Mouse (Mus musculus): ENCODE results near the gene Zfand3. TPM values are rescaled to one million over a fixed set of nuclear protein-coding genes. Genes with fewer than 3 reads are reported as not detected.

Gene Zfand3
- polyA plus RNA-seq, 1 experiment from 2014 or later: 47.2 TPM

- no peak overlapping the region for H3K4me2 ChIP-seq (replicated peaks; ENCODE audit: low read depth, low read length)
- H3K4me1 ChIP-seq (ENCODE audit: control insufficient read depth, insufficient read depth, low read length): 0 out of 2 replicates have a peak, but pooled peaks cover 3% of the 10 kb centered on the region
- H3K36me3 ChIP-seq (ENCODE audit: control insufficient read depth, insufficient read depth, low read length): no peaks in the 10 kb centered on the region
- no peak for ATAC-seq (ENCODE audit: insufficient number of reproducible peaks, insufficient read depth, low FRiP score, low read depth)
- H3K27ac ChIP-seq (ENCODE audit: low read length): no peak overlapping the region
- H3K4me3 ChIP-seq (ENCODE audit: low read depth, low read length): no peak overlapping the region
- WGBS: 53% methylated on average over 4 of the region's 4 CpGs
- no peak overlapping the region for H3K9ac ChIP-seq (replicated peaks; ENCODE audit: low read depth, low read length)
- H3K27me3 ChIP-seq (ENCODE audit: control insufficient read depth, insufficient read depth, low read length): no peaks in the 10 kb centered on the region
- H3K9me3 ChIP-seq (ENCODE audit: control insufficient read depth, low read depth, low read length): peaks cover 4% of the 10 kb centered on the region; the same call in 1 of the 2 replicates
Measured at GRCm38 (mm10) chr17:29979020-29979419, 25.5 kb upstream of the Zfand3 start.

DNA sequence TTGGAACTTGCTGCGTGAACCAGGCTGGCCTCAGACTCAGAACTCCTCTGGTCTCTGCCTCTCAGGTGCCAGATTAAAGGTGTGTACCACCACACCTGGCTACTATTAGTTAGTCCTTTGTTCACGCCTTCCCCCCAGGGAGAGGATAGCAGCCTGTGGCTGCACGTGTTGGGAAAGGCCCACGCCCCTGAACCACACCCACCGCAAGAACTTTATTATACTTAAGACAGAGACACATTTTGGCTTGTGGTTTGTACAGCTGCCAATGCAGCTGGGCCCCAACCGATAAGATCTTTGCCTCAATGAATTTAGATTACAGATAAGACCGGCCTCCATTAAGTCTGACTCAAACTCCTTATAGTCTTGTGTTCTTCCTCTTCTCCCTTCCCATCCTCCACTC lies 24.7 kb upstream of the Zfand3 start:
- Histone ChIP-seq H3K27ac (ENCODE audit: low read length) (no peak overlapping the region), H3K4me3 (ENCODE audit: low read depth, low read length) (no peak overlapping the region), H3K4me1 (ENCODE audit: control insufficient read depth, insufficient read depth, low read length) (0 out of 2 replicates have a peak, but pooled peaks cover 3% of the 10 kb centered on the region), H3K36me3 (ENCODE audit: control insufficient read depth, insufficient read depth, low read length) (no peaks in the 10 kb centered on the region), H3K4me2 (replicated peaks; ENCODE audit: low read depth, low read length) (no peak overlapping the region), H3K27me3 (ENCODE audit: control insufficient read depth, insufficient read depth, low read length) (no peaks in the 10 kb centered on the region), H3K9me3 (ENCODE audit: control insufficient read depth, low read depth, low read length) (peaks cover 4% of the 10 kb centered on the region; the same call in 1 of the 2 replicates), H3K9ac (replicated peaks; ENCODE audit: low read depth, low read length) (no peak overlapping the region)
- ATAC-seq (ENCODE audit: insufficient number of reproducible peaks, insufficient read depth, low FRiP score, low read depth): peak; percentile 53; the same call in 1 of the 2 replicates
- 61% methylated on average over 7 of the region's 7 CpGs for WGBS

- no peak for ATAC-seq (ENCODE audit: insufficient number of reproducible peaks, insufficient read depth, low FRiP score, low read depth)
- WGBS: 62% methylated on average over 8 of the region's 8 CpGs
- Histone ChIP-seq H3K4me1 (ENCODE audit: control insufficient read depth, insufficient read depth, low read length) (0 out of 2 replicates have a peak, but pooled peaks cover 3% of the 10 kb centered on the region), H3K36me3 (ENCODE audit: control insufficient read depth, insufficient read depth, low read length) (no peaks in the 10 kb centered on the region), H3K9ac (replicated peaks; ENCODE audit: low read depth, low read length) (no peak overlapping the region), H3K27ac (ENCODE audit: low read length) (no peak overlapping the region), H3K4me3 (ENCODE audit: low read depth, low read length) (no peak overlapping the region), H3K4me2 (replicated peaks; ENCODE audit: low read depth, low read length) (no peak overlapping the region), H3K27me3 (ENCODE audit: control insufficient read depth, insufficient read depth, low read length) (no peaks in the 10 kb centered on the region), H3K9me3 (ENCODE audit: control insufficient read depth, low read depth, low read length) (peaks cover 4% of the 10 kb centered on the region; the same call in 1 of the 2 replicates)
Measured at GRCm38 (mm10) chr17:29981568-29981967, 23.0 kb upstream of the Zfand3 start.

DNA sequence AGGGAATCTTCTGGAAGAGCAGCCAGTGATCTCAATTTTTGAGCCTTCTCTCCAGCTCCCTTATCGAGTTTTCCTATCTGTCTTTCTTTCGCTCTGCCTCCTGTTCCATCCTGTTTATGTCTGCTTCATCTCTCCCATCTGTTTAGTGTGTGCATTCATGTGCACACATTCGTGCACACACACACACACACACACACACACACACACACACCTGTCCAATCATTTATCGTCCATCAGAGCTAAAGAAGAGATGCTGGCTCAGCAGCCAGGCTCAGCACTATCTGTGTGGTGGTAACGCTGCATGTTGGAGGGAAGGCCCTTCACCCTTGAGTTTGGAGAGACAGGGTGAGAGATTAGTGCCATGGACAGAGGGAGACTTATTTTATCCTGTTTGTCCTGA lies 21.3 kb upstream of the Zfand3 start:
- Histone ChIP-seq H3K4me1 (ENCODE audit: control insufficient read depth, insufficient read depth, low read length) (0 out of 2 replicates have a peak, but pooled peaks cover 3% of the 10 kb centered on the region), H3K4me2 (replicated peaks; ENCODE audit: low read depth, low read length) (no peak overlapping the region), H3K27me3 (ENCODE audit: control insufficient read depth, insufficient read depth, low read length) (no peaks in the 10 kb centered on the region), H3K4me3 (ENCODE audit: low read depth, low read length) (no peak overlapping the region), H3K27ac (ENCODE audit: low read length) (no peak overlapping the region), H3K9me3 (ENCODE audit: control insufficient read depth, low read depth, low read length) (peaks cover 4% of the 10 kb centered on the region; the same call in 1 of the 2 replicates), H3K9ac (replicated peaks; ENCODE audit: low read depth, low read length) (no peak overlapping the region), H3K36me3 (ENCODE audit: control insufficient read depth, insufficient read depth, low read length) (no peaks in the 10 kb centered on the region)
- no peak for ATAC-seq (ENCODE audit: insufficient number of reproducible peaks, insufficient read depth, low FRiP score, low read depth)
- WGBS: 70% methylated on average over 5 of the region's 5 CpGs

DNA sequence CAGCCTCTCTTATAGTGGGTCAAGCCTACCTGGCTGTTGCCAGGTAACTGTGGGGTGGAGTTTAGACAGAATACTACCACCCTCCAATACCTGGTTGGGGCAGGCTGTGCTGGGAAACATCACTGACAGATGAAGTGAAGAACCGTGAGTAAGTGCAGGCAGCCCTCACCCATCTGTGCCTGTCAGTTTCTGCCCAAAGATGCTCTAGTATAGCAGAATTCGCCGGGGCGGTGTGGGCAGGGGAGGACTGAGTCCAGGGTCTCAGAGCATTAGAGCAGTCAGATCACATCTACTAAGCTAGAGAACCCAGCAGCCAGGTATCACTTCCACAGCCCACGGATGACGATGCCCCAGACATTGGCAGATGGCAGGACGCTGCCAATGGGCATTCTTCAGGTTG lies 19.6 kb upstream of the Zfand3 start:
- Histone ChIP-seq H3K27me3 (ENCODE audit: control insufficient read depth, insufficient read depth, low read length) (no peaks in the 10 kb centered on the region), H3K27ac (ENCODE audit: low read length) (no peak overlapping the region), H3K4me1 (ENCODE audit: control insufficient read depth, insufficient read depth, low read length) (no peaks in the 10 kb centered on the region), H3K4me3 (ENCODE audit: low read depth, low read length) (no peak overlapping the region), H3K9me3 (ENCODE audit: control insufficient read depth, low read depth, low read length) (peaks cover 4% of the 10 kb centered on the region; the same call in 1 of the 2 replicates), H3K36me3 (ENCODE audit: control insufficient read depth, insufficient read depth, low read length) (no peaks in the 10 kb centered on the region), H3K4me2 (replicated peaks; ENCODE audit: low read depth, low read length) (no peak overlapping the region), H3K9ac (replicated peaks; ENCODE audit: low read depth, low read length) (no peak overlapping the region)
- WGBS: 80% methylated on average over 7 of the region's 7 CpGs
- no peak for ATAC-seq (ENCODE audit: insufficient number of reproducible peaks, insufficient read depth, low FRiP score, low read depth)

GRCm38 (mm10) chr17:29985534-29985933 lies 19.0 kb upstream of the Zfand3 start:
- Histone ChIP-seq H3K27ac (ENCODE audit: low read length) (no peak overlapping the region), H3K9ac (replicated peaks; ENCODE audit: low read depth, low read length) (no peak overlapping the region), H3K4me1 (ENCODE audit: control insufficient read depth, insufficient read depth, low read length) (no peaks in the 10 kb centered on the region), H3K27me3 (ENCODE audit: control insufficient read depth, insufficient read depth, low read length) (no peaks in the 10 kb centered on the region), H3K9me3 (ENCODE audit: control insufficient read depth, low read depth, low read length) (peaks cover 4% of the 10 kb centered on the region; the same call in 1 of the 2 replicates), H3K36me3 (ENCODE audit: control insufficient read depth, insufficient read depth, low read length) (no peaks in the 10 kb centered on the region), H3K4me2 (replicated peaks; ENCODE audit: low read depth, low read length) (no peak overlapping the region), H3K4me3 (ENCODE audit: low read depth, low read length) (no peak overlapping the region)
- WGBS: 14% methylated on average over 3 of the region's 3 CpGs
- ATAC-seq (ENCODE audit: insufficient number of reproducible peaks, insufficient read depth, low FRiP score, low read depth): no peak

- 4% methylated on average over 5 of the region's 5 CpGs for WGBS
- no peak overlapping the region for H3K9ac ChIP-seq (replicated peaks; ENCODE audit: low read depth, low read length)
- no peak overlapping the region for H3K4me2 ChIP-seq (replicated peaks; ENCODE audit: low read depth, low read length)
- no peaks in the 10 kb centered on the region for H3K4me1 ChIP-seq (ENCODE audit: control insufficient read depth, insufficient read depth, low read length)
- H3K4me3 ChIP-seq (ENCODE audit: low read depth, low read length): no peak overlapping the region
- no peaks in the 10 kb centered on the region for H3K27me3 ChIP-seq (ENCODE audit: control insufficient read depth, insufficient read depth, low read length)
- no peaks in the 10 kb centered on the region for H3K36me3 ChIP-seq (ENCODE audit: control insufficient read depth, insufficient read depth, low read length)
- H3K9me3 ChIP-seq (ENCODE audit: control insufficient read depth, low read depth, low read length): no peaks in the 10 kb centered on the region
- H3K27ac ChIP-seq (ENCODE audit: low read length): no peak overlapping the region
- no peak for ATAC-seq (ENCODE audit: insufficient number of reproducible peaks, insufficient read depth, low FRiP score, low read depth)
Measured at GRCm38 (mm10) chr17:29988141-29988540, 16.4 kb upstream of the Zfand3 start.

- 86% methylated on average over 5 of the region's 5 CpGs for WGBS
- no peak for ATAC-seq (ENCODE audit: insufficient number of reproducible peaks, insufficient read depth, low FRiP score, low read depth)
- Histone ChIP-seq H3K27ac (ENCODE audit: low read length) (no peak overlapping the region), H3K4me3 (ENCODE audit: low read depth, low read length) (no peak overlapping the region), H3K4me2 (replicated peaks; ENCODE audit: low read depth, low read length) (no peak overlapping the region), H3K4me1 (ENCODE audit: control insufficient read depth, insufficient read depth, low read length) (no peaks in the 10 kb centered on the region), H3K36me3 (ENCODE audit: control insufficient read depth, insufficient read depth, low read length) (no peaks in the 10 kb centered on the region), H3K9ac (replicated peaks; ENCODE audit: low read depth, low read length) (no peak overlapping the region), H3K9me3 (ENCODE audit: control insufficient read depth, low read depth, low read length) (no peaks in the 10 kb centered on the region), H3K27me3 (ENCODE audit: control insufficient read depth, insufficient read depth, low read length) (no peaks in the 10 kb centered on the region)
Measured at GRCm38 (mm10) chr17:29989653-29990052, 14.9 kb upstream of the Zfand3 start.

GRCm38 (mm10) chr17:29990136-29990535 lies 14.4 kb upstream of the Zfand3 start:
- Histone ChIP-seq H3K27ac (ENCODE audit: low read length) (no peak overlapping the region), H3K9me3 (ENCODE audit: control insufficient read depth, low read depth, low read length) (no peaks in the 10 kb centered on the region), H3K4me1 (ENCODE audit: control insufficient read depth, insufficient read depth, low read length) (no peaks in the 10 kb centered on the region), H3K4me2 (replicated peaks; ENCODE audit: low read depth, low read length) (no peak overlapping the region), H3K27me3 (ENCODE audit: control insufficient read depth, insufficient read depth, low read length) (no peaks in the 10 kb centered on the region), H3K36me3 (ENCODE audit: control insufficient read depth, insufficient read depth, low read length) (no peaks in the 10 kb centered on the region), H3K9ac (replicated peaks; ENCODE audit: low read depth, low read length) (no peak overlapping the region), H3K4me3 (ENCODE audit: low read depth, low read length) (no peak overlapping the region)
- no peak for ATAC-seq (ENCODE audit: insufficient number of reproducible peaks, insufficient read depth, low FRiP score, low read depth)
- 88% methylated on average over 3 of the region's 3 CpGs for WGBS
